Mouse (Mus musculus) gastrocnemius, postnatal 4 days (tissue): ENCODE measurements around the gene Mgat4b. TPM values are rescaled to one million over a fixed set of nuclear protein-coding genes. Genes with fewer than 3 reads are reported as not detected.

Source experiments
- DNase-seq, 2 experiments: peaks; one replicate each; pipeline ENCODE4 v3.0.0; 2021 to 2022; ENCODE audit warnings: low spot score in 2 of 2, mixed read lengths in 2 of 2
- microRNA-seq: library from miRNA; unstranded; fragments of <30 nt; microRNA quantifications from one replicate; pipeline ENCODE4 v1.2.0, GENCODE M21; 2021
- total RNA-seq, 2 experiments: library from RNA; stranded (reverse); gene quantifications; 2 replicates each; pipeline ENCODE4 v1.2.3; 2021

Mgat4b gene
- total RNA-seq, 2 experiments from 2014 or later, result 37.0 to 40.1 TPM

GRCm38 (mm10) chr11:50280053-50280452 lies 69.4 kb downstream of the Mgat4b start:
- DNase-seq, result no peak

Small RNA genes within 50 kb of the gene (microRNA-seq; reads per million reads assigned to microRNA genes)
- not detected for gene Mir6919

Other genes with a start within 250 kb of the Mgat4b start
- gene Rnf130, start 185.5 kb upstream of the Mgat4b start, total RNA-seq, result 10 to 100 TPM; 41.3 to 44.0 TPM
- 10 to 100 TPM; 36.1 to 37.3 TPM for gene Tbc1d9b, start 79.5 kb upstream of the Mgat4b start, total RNA-seq
- 1 to 10 TPM; 9.7 to 9.8 TPM for gene Mrnip, start 36.4 kb upstream of the Mgat4b start, total RNA-seq
- gene Sqstm1, start 63 bp upstream of the Mgat4b start, total RNA-seq, result 100 to 1,000 TPM; 204 to 225 TPM
- gene Ltc4s, start 27.7 kb downstream of the Mgat4b start, total RNA-seq, result 1 to 10 TPM; 5.7 to 7.3 TPM
- gene Maml1, start 81.4 kb downstream of the Mgat4b start, total RNA-seq, result 10 to 100 TPM; 17.9 to 19.0 TPM
- 100 to 1,000 TPM; 216 to 225 TPM for gene Canx, start 114.8 kb downstream of the Mgat4b start, total RNA-seq
- gene Cby3, start 143.6 kb downstream of the Mgat4b start, total RNA-seq, result not detected
- gene Hnrnph1, start 166.1 kb downstream of the Mgat4b start, total RNA-seq, result 100 to 1,000 TPM; 217 to 271 TPM
- gene Rufy1, start 220.2 kb downstream of the Mgat4b start, total RNA-seq, result 10 to 100 TPM; 22.3 to 23.5 TPM